Mouse (Mus musculus): Measurements from ENCODE around the gene Cacna1b. TPM values are rescaled to one million over a fixed set of nuclear protein-coding genes. Genes with fewer than 3 reads are reported as not detected.

Gene Cacna1b
- polyA plus RNA-seq, 1 experiment = 100 TPM

- peak; percentile 11 for DNase-seq (ENCODE audit: low read depth)
- no peak for TF ChIP-seq POLR2A (IDR thresholded peaks at IDR 0.05; ENCODE audit: borderline replicate concordance, extremely low read depth, insufficient read depth, insufficient read length, poor library complexity, severe bottlenecking)
- TF ChIP-seq CTCF (IDR thresholded peaks at IDR 0.05; ENCODE audit: borderline replicate concordance, extremely low read depth, insufficient read depth, insufficient read length) = no peak
These were observed 7.9 kb upstream of the Cacna1b start for GRCm38 (mm10) chr2:24770861-24771260.

GRCm38 (mm10) chr2:24762446-24762960 is 449 bp downstream of the Cacna1b start:
- DNase-seq (ENCODE audit: low read depth) = peak; percentile 66
- TF ChIP-seq CTCF (IDR thresholded peaks at IDR 0.05; ENCODE audit: borderline replicate concordance, extremely low read depth, insufficient read depth, insufficient read length) (no peak), POLR2A (IDR thresholded peaks at IDR 0.05; ENCODE audit: borderline replicate concordance, extremely low read depth, insufficient read depth, insufficient read length, poor library complexity, severe bottlenecking) (no peak)

GRCm38 (mm10) chr2:24761923-24762445 is 968 bp downstream of the Cacna1b start:
- TF ChIP-seq POLR2A (IDR thresholded peaks at IDR 0.05; ENCODE audit: borderline replicate concordance, extremely low read depth, insufficient read depth, insufficient read length, poor library complexity, severe bottlenecking) (no peak), CTCF (IDR thresholded peaks at IDR 0.05; ENCODE audit: borderline replicate concordance, extremely low read depth, insufficient read depth, insufficient read length) (no peak)
- DNase-seq (ENCODE audit: low read depth) = peak; percentile 89

- TF ChIP-seq CTCF (IDR thresholded peaks at IDR 0.05; ENCODE audit: borderline replicate concordance, extremely low read depth, insufficient read depth, insufficient read length) (peak; percentile 79), POLR2A (IDR thresholded peaks at IDR 0.05; ENCODE audit: borderline replicate concordance, extremely low read depth, insufficient read depth, insufficient read length, poor library complexity, severe bottlenecking) (no peak)
- peak; percentile 63 for DNase-seq (ENCODE audit: low read depth)
These were observed 7.7 kb downstream of the Cacna1b start for GRCm38 (mm10) chr2:24755276-24755675.

GRCm38 (mm10) chr2:24752599-24752998 is 10.4 kb downstream of the Cacna1b start:
- no peak for TF ChIP-seq POLR2A (IDR thresholded peaks at IDR 0.05; ENCODE audit: borderline replicate concordance, extremely low read depth, insufficient read depth, insufficient read length, poor library complexity, severe bottlenecking)
- no peak for TF ChIP-seq CTCF (IDR thresholded peaks at IDR 0.05; ENCODE audit: borderline replicate concordance, extremely low read depth, insufficient read depth, insufficient read length)
- DNase-seq (ENCODE audit: low read depth) = no peak

GRCm38 (mm10) chr2:24750051-24750450 is 12.9 kb downstream of the Cacna1b start:
- TF ChIP-seq CTCF (IDR thresholded peaks at IDR 0.05; ENCODE audit: borderline replicate concordance, extremely low read depth, insufficient read depth, insufficient read length) (no peak), POLR2A (IDR thresholded peaks at IDR 0.05; ENCODE audit: borderline replicate concordance, extremely low read depth, insufficient read depth, insufficient read length, poor library complexity, severe bottlenecking) (no peak)
- no peak for DNase-seq (ENCODE audit: low read depth)

- DNase-seq (ENCODE audit: low read depth) = no peak
- no peak for TF ChIP-seq POLR2A (IDR thresholded peaks at IDR 0.05; ENCODE audit: borderline replicate concordance, extremely low read depth, insufficient read depth, insufficient read length, poor library complexity, severe bottlenecking)
- no peak for TF ChIP-seq CTCF (IDR thresholded peaks at IDR 0.05; ENCODE audit: borderline replicate concordance, extremely low read depth, insufficient read depth, insufficient read length)
These were observed 15.1 kb downstream of the Cacna1b start for GRCm38 (mm10) chr2:24747878-24748277.

GRCm38 (mm10) chr2:24739701-24740100 is 23.3 kb downstream of the Cacna1b start:
- TF ChIP-seq CTCF (IDR thresholded peaks at IDR 0.05; ENCODE audit: borderline replicate concordance, extremely low read depth, insufficient read depth, insufficient read length) (no peak), POLR2A (IDR thresholded peaks at IDR 0.05; ENCODE audit: borderline replicate concordance, extremely low read depth, insufficient read depth, insufficient read length, poor library complexity, severe bottlenecking) (no peak)
- no peak for DNase-seq (ENCODE audit: low read depth)

GRCm38 (mm10) chr2:24733157-24733556 is 29.8 kb downstream of the Cacna1b start:
- TF ChIP-seq CTCF (IDR thresholded peaks at IDR 0.05; ENCODE audit: borderline replicate concordance, extremely low read depth, insufficient read depth, insufficient read length) (no peak), POLR2A (IDR thresholded peaks at IDR 0.05; ENCODE audit: borderline replicate concordance, extremely low read depth, insufficient read depth, insufficient read length, poor library complexity, severe bottlenecking) (no peak)
- no peak for DNase-seq (ENCODE audit: low read depth)

- DNase-seq (ENCODE audit: low read depth) = no peak
- TF ChIP-seq CTCF (IDR thresholded peaks at IDR 0.05; ENCODE audit: borderline replicate concordance, extremely low read depth, insufficient read depth, insufficient read length) = no peak
- no peak for TF ChIP-seq POLR2A (IDR thresholded peaks at IDR 0.05; ENCODE audit: borderline replicate concordance, extremely low read depth, insufficient read depth, insufficient read length, poor library complexity, severe bottlenecking)
These were observed 37.1 kb downstream of the Cacna1b start for GRCm38 (mm10) chr2:24725865-24726264.

- no peak for DNase-seq (ENCODE audit: low read depth)
These were observed 43.1 kb downstream of the Cacna1b start for GRCm38 (mm10) chr2:24719645-24720379.

GRCm38 (mm10) chr2:24718906-24719305 is 44.0 kb downstream of the Cacna1b start:
- TF ChIP-seq CTCF (IDR thresholded peaks at IDR 0.05; ENCODE audit: borderline replicate concordance, extremely low read depth, insufficient read depth, insufficient read length) (no peak), POLR2A (IDR thresholded peaks at IDR 0.05; ENCODE audit: borderline replicate concordance, extremely low read depth, insufficient read depth, insufficient read length, poor library complexity, severe bottlenecking) (no peak)

More at GRCm38 (mm10) chr2:24719645-24720379, 43.1 kb downstream of the Cacna1b start:
- TF ChIP-seq CTCF (IDR thresholded peaks at IDR 0.05; ENCODE audit: borderline replicate concordance, extremely low read depth, insufficient read depth, insufficient read length) (no peak), POLR2A (IDR thresholded peaks at IDR 0.05; ENCODE audit: borderline replicate concordance, extremely low read depth, insufficient read depth, insufficient read length, poor library complexity, severe bottlenecking) (no peak)

More at GRCm38 (mm10) chr2:24718906-24719305, 44.0 kb downstream of the Cacna1b start:
- DNase-seq (ENCODE audit: low read depth) = no peak
